Mouse (Mus musculus) telencephalon, adult 2 months (tissue): ENCODE results near the gene Tgm4.
A peak's percentile ranks its signal among the peaks of the same experiment; 100 is the strongest.

Source experiments
- DNase-seq: peaks from one replicate; pipeline ENCODE4 v3.0.0-alpha.2; 2011; ENCODE audit warnings: low read depth, low spot score

The Tgm4 gene

DNA sequence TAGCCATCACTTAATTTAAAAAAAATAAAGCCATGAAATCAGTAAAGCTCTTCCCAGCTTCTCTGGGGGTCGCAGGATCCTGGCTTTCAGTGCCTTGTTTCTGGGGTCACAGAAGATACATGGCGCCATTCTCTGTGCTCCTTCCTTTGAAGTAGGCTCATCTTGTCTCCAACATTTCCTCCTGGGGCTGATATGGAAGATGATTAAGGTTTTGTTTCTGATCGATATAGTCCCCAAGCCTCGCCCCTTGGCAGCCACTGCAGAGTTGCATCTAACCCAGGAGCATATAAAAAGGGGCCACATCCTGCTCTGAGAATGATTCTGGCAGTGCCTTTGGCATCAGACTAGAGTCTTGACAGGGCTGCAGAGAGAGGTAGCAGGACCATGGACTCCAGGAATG, at the start of gene Tgm4:
Gene Tgm4, plus strand, starts transcription at position 301 of the 400 bp plus-strand sequence.
- DNase-seq, result no peak

GRCm38 (mm10) chr9:122998406-122999192, 35.9 kb upstream of the Tgm4 start:
- DNase-seq, result no peak

GRCm38 (mm10) chr9:122999193-122999586, 35.3 kb upstream of the Tgm4 start:
- DNase-seq, result no peak

GRCm38 (mm10) chr9:123004718-123005117, 29.8 kb upstream of the Tgm4 start:
- no peak for DNase-seq

DNA sequence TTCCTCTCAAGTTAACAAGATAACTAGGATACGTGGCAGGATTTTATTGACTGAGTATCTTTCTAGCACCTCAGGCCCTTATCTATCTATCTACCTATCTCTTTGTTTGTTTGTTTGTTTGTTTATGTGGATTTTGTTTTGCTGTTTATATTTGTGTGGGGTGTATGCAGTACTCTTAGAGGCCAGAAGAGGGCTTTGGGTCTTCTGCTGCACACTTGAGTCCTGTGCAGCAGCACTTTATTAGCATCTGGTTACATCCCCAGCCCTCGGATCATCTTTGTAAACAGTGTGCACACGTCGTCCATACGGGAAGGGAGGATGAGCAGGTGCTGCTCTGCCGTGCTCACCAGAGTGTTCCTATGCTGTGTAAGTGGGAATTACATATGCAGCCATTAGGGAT, 28.5 kb upstream of the Tgm4 start:
- no peak for DNase-seq

DNA sequence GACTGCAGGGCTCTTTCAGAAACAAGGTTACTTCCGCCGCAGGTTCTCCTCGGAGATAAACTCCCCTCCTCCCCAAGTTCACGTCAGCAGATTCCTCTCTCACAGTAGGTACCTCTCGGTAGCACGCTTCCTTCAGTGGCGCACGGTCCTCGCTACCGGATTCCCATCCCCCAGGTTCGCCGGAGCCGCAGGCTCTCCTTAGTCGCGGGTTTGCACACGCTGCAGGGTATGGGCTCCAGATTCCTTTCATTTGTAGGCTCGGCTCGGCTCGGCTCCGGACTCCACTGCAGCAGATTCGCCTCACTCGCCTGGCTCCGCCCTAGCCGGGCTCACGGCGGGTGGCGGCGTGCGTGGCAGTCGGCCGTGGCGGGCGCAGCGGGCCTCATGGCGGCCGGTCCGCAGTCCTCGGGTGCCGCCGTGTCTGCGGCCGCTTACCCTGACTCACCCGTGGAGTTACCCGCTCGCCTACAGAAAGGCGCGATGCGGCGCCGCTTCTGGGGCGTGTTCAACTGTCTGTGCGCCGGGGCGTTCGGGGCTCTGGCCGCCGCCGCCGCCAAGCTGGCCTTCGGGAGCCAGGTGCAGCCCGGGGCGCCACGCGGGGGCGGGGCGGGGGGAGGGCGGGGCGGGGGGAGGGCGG, 13.4 kb upstream of the Tgm4 start, which contains the start of gene Tmem42:
Gene Tmem42, plus strand, starts transcription at position 332 of the 637 bp plus-strand sequence.
- peak; percentile 76 for DNase-seq

DNA sequence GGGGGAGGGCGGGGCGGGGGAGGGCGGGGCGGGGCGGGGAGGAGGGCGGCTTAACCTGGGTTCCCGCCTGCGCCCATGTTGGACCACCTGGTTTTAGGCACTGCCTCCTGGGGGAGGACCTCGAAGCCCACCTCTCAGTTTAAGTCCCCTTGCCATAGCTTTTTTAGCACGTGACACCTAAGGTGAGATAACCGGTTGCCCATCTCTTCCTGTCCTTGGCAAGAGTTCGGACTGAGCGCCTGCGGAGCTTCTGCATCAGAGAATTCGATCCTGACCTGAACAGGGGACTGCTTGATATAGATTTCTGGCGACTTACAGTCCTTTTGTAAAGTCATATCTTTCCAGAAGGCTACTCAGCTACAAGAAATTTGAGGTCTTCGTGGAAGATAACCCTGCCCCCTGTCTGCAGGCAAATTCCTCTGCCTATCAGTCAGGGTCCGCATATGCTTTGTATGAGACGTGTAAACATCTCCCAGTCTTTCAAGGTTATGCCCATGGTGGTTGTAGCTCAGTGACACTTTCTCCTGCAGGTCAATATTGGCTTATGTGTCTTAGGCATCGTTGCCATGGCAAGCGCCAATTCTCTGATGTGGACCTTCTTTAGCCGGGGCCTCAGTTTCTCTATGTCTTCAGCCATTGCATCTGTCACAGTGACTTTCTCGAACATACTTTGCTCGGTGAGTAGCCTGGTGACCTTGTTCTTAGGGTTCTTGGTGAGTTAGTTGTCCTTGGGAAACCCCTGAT, 12.7 kb upstream of the Tgm4 start:
- DNase-seq, result peak; percentile 4

DNA sequence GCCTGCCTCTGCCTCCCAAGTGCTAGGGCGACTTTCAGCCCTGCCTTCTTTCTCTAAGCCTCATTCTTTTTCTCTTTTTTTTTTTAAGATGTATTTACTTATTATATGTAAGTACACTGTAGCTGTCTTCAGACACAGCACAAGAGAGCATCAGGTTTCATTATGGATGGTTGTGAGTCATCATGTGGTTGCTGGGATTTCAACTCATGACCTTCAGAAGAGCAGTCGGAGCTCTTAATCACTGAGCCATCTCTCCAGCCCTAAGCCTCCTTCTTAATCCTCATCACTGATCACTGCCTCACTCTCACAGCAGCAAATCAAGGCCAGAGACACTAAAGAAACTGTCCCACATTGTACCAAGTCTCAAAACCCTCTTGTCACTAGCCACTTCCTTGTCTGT, 10.3 kb upstream of the Tgm4 start:
- no peak for DNase-seq

GRCm38 (mm10) chr9:123031496-123032246, 2.9 kb upstream of the Tgm4 start:
- DNase-seq, result no peak

GRCm38 (mm10) chr9:123047665-123048064, 13.1 kb downstream of the Tgm4 start:
- no peak for DNase-seq

DNA sequence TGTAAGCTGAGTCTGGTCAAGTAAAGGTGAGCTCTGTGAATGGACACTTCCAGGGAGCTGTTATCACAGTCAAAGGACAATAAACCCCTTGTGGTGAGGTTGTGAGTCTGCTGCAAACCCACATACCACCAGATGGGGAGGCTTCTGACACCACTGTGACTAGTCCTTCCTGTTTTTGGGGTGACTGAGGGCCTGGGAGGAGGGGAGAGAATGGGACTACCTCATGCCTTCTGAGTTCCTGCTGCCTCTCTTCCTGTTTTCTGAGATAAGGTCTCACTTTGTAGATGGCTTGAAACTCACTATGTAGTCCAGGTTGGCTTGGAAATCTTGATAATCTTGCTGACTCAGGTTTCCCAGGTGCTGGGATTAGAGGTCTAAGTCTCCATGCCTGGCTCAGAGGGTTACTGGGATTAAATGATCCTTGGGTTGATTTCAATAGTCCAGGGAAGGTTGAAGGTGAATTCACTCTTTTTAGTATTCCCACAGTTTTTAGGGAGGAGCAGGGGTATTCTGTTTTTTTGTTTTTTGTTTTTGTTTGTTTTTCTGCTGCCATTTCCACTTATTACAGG, 24.3 kb downstream of the Tgm4 start:
- DNase-seq, result no peak

DNA sequence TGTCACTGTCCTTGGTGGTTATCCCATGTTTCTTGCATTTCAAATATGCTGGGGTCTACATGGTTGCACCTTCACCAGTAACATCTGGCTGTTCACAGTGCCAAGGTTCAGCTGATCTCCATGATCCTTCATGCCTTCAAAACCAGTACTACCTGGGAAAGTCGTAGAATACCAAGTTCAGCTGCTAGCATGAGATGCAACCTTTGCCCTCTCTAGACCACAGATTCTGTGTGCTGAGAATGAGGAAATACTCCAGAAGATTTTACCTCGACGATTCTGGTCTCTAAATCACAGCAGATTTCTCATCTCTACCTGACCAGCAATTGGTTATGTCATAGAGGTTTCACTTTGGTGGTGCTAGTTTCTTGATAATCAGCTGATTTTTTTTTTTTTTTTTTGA, 25.6 kb downstream of the Tgm4 start:
- no peak for DNase-seq

- no peak for DNase-seq
Measured at GRCm38 (mm10) chr9:123079149-123079548, 44.6 kb downstream of the Tgm4 start.

GRCm38 (mm10) chr9:123080355-123080754, 45.8 kb downstream of the Tgm4 start:
- DNase-seq, result peak; percentile 15

DNA sequence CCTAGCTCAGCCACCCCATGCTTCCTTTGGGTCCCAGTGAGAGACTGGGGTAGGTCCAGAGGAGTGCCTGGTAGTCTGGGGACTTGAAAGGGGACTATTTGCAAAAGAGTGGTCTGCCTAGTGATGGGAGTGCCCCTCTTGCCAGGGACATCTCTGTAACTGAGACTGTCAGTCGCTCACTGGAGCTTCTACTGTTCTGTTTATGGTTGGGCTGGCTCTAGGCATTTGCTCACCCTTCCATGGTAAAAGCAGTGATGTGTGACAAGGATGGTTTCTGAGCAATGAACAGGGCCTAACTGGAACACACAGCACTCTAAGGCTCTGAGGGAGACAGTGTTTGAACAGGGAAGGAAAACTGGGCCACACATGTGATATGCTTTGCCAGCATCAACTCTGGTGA, 46.3 kb downstream of the Tgm4 start:
- DNase-seq, result no peak

DNA sequence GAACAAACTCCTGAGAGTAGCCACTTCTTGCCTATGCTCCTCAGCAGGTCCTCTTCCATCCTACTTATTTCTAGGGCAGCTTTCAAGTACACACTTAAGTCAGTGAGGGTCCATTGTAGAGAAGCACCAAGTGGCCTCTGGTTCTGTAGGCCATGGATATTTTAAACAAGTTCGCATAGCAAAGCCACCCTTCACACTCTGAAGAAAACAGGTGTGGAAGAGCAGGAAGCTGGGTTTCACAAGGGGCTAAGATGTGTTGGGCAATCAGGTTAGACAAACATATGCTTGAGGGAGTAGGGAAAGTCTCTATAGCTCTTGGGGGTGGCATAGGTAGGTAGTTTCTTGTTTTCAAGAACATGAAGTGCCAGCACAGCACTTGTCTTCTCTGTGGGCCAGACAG, 50.8 kb downstream of the Tgm4 start:
- no peak for DNase-seq

DNA sequence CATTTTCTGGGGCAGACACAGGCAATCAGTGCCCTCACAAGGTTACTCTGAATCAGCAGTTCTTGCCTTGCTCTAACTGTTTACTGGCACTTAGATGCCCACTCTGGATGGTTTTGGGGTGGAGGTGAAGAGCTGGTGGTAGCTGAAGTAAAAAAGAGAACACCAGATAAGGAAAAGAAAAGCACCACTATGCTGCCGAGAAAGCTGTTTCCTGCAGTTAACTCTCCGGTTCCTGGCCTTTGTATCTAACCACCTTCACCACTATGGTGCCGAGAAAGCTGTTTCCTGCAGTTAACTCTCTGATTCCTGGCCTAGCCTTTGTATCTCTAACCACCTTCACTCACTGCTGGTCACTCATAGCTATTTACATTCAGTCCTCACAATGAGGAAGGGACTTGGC, 53.0 kb downstream of the Tgm4 start:
- DNase-seq, result no peak

DNA sequence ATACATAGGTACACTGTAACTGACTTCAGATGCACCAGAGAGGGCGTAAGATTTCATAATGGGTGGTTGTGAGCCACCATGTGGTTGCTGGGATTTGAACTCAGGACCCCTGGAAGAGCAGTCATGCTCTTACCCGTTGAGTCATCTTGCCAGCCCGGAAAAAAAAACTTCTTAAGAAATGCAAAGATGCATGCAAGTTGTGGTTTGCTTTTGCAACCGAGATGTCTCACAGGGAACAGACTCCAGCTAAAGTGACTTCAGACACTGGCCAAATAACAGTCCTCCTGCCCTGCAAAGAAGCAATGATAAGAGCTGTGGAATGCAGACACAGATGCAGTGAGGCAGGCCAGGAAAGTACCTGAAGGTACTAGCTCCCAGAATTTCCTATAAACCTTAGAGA, 56.3 kb downstream of the Tgm4 start:
- no peak for DNase-seq

DNA sequence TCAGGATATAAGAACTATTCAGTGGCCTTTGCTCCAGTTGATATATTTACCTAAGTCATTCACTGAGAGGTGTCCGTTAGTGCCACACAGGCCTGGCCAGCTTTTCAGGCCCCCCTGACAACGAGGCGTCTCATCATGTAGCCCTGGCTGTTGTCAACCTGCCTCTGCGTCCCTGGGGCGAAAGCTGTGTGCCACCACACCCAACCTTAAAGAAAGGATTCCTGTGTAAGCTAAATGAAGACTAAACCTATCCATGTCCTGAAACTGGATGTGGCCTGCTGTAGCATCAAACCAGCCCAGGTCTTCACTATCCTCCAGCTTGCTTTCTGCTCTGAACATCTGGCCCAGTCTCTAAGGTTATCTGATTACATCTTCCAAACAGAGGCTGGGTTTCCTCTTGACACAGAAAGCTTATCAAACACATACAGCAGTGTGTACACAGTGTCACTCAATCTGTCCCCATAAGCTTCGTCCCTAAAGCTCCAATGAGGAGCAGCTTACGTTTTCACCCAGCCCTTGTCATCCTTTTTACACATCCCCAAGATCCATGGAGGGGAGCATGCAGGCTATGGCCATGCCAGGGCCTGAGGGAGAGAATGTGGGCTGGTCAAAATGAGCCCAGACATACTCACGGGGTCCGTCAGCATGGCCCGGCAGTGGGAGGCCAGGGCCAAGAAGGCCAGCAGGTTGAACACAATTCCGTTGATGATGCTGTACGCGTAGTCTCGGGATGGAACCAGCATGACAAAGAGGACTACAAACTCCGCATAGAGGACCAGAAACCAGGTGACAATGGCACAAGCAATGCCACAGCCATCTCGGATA, 65.3 kb downstream of the Tgm4 start:
- no peak for DNase-seq

DNA sequence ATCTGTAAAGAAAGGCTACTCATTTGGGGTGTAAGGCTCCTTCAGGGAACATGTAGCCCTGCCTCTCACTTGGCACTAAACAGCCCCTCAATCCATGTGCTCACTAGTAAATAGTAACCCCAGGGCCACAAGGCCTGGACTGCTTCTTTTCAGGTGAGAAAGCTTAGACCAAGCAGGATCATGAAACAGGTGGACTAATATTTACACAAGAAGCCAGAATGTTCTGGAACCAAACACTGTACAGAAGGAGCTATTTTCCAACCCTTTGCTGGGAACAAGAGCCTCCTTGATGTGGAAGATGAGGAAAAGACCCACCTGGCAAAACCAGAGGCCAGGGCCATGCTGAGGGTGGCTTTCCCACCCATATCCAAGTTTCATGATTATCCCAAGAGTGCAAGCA, 68.9 kb downstream of the Tgm4 start:
- DNase-seq, result no peak

GRCm38 (mm10) chr9:123104362-123104761, 69.8 kb downstream of the Tgm4 start:
- no peak for DNase-seq
